Mouse (Mus musculus): Measurements from ENCODE around the gene Gss.

The Gss gene

GRCm38 (mm10) chr2:155523706-155524105 is 68.9 kb downstream of the Gss start:
- in situ Hi-C loops (cut with MboI; ENCODE audit: unreplicated experiment in 2 of 2): no loop called here

- in situ Hi-C loops (cut with MboI; ENCODE audit: unreplicated experiment in 2 of 2): loop anchor here (5.0 to 10.0 kb wide), 5 partner anchors 64 to 249 kb away; partner anchors contain the start of gene Gss (in 1 of the 2)
Measured at GRCm38 (mm10) chr2:155518531-155519270, 73.9 kb downstream of the Gss start.

- in situ Hi-C loops (cut with MboI; ENCODE audit: unreplicated experiment in 2 of 2): loop anchor here (5.0 to 10.0 kb wide), 5 partner anchors 65 to 250 kb away; partner anchors contain the start of gene Gss (in 1 of the 2)
Measured at GRCm38 (mm10) chr2:155517455-155518423, 74.9 kb downstream of the Gss start, which contains the start of the genes Acss2 and Ggt7. TSS of gene Acss2 (plus strand) at chr2:155517948. TSS of gene Ggt7 (minus strand) at chr2:155518237.

- in situ Hi-C loops (cut with MboI; ENCODE audit: unreplicated experiment in 2 of 2): loop anchor here (5.0 to 10.0 kb wide), 5 partner anchors 66 to 251 kb away; partner anchors contain the start of gene Gss (in 1 of the 2)
Measured at GRCm38 (mm10) chr2:155515941-155516340, 76.7 kb downstream of the Gss start.

GRCm38 (mm10) chr2:155514666-155515065 is 77.9 kb downstream of the Gss start:
- in situ Hi-C loops (cut with MboI; ENCODE audit: unreplicated experiment in 2 of 2): loop anchor here (5.0 to 10.0 kb wide), 5 partner anchors 68 to 253 kb away; partner anchors contain the start of gene Gss (in 1 of the 2)

- in situ Hi-C loops (cut with MboI; ENCODE audit: unreplicated experiment in 2 of 2): loop anchor here in 1 of 2 experiments (5.0 to 10.0 kb wide), 2 partner anchors 104 to 251 kb away; no protein-coding TSS in a partner anchor
Measured at GRCm38 (mm10) chr2:155513543-155513942, 79.1 kb downstream of the Gss start.
